Mouse (Mus musculus) layer of hippocampus, adult 9-10 months (tissue): Measurements from ENCODE around the gene Bicc1.

Experiments
- DNase-seq: peaks from one replicate; pipeline ENCODE4 v3.0.0; 2022; ENCODE audit warnings: low spot score

The Bicc1 gene

GRCm38 (mm10) chr10:71122480-71122879 lies 37.0 kb downstream of the Bicc1 start:
- no peak for DNase-seq

DNA sequence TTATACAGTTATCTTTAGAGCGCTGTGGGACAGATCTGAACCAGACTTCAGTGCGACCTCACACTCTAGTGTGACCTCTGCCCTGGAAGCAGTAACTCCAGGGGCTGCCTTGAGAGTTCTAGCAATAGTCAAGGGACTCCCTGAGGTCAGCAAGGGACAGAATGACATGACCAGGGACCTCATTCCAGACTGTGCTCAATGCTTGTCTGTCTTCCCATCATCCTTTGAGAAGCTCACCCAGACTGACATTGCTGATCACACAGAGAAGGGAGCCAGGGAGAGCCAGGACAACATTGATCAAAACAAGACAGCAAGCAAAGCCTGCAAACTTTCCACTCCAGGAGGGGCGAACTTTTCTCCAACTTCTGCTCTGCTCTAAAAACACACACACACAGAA lies 38.7 kb downstream of the Bicc1 start:
- DNase-seq, result no peak

DNA sequence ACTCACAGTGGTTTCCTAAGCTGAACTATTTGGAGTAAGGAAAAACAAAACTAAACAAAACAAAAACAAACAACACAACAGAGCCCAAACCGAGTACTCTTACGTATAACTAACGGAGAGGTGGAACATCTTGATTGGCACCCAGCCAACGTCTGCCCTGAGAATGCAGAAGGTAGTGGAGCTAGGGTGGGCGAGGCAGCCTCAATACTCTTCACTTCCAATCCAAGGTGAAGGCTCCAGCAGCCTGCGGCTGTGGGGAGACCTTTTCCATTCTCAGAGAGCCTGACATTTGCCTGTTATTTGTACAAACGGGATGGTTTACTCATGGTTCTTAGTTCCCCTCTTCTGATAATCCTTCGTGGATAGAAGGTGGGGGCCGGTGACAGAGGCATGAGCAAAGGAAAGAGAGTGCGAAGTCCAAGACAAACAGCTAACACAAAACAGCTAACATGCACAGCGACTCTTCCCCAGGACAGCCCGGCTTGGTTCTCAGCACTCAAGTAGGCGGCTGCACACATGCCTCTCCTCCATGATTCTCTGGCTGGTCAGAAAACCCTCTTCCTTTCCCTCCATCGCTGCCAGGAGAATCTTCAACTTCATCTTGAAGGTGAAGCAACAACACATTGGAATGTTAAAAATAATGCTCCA lies 39.3 kb downstream of the Bicc1 start:
- no peak for DNase-seq

DNA sequence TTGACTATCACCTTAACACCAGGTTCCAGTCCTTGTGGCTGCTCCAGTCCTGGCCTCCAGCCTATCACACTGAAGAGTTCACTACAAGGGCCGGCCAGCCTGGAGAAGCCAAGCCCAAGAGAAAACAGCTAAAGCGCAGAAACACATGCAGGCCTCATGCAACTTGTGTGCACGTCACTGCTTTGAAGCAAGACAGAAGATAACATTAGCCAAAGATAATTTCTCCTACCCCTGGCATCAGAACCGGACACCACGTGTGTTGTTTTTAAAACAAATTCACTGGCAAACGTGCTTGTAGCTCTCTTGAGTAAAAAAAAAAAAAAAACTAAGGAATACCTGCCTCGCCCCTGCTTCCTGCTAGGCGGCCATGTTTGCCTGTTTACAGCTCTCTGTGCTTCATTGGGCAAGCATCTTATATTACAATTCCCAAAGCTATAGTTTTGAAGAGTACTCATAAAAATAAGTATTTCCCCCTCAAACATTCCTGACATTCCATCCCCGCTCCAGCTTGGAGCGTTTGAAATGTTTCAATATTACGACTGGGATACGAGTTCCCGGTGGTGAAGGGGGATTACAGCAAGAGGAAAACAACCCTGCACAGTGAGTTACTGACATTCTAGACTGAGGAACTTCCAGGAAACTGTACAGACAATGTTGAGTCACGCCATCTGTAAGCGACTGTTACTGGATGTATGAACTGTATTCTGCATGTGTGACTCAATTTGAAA lies 40.2 kb downstream of the Bicc1 start:
- DNase-seq, result no peak

- DNase-seq, result no peak
Measured at GRCm38 (mm10) chr10:71117766-71118165, 41.7 kb downstream of the Bicc1 start.

- DNase-seq, result peak; percentile 7
Measured at GRCm38 (mm10) chr10:71114260-71114920, 45.1 kb downstream of the Bicc1 start.

DNA sequence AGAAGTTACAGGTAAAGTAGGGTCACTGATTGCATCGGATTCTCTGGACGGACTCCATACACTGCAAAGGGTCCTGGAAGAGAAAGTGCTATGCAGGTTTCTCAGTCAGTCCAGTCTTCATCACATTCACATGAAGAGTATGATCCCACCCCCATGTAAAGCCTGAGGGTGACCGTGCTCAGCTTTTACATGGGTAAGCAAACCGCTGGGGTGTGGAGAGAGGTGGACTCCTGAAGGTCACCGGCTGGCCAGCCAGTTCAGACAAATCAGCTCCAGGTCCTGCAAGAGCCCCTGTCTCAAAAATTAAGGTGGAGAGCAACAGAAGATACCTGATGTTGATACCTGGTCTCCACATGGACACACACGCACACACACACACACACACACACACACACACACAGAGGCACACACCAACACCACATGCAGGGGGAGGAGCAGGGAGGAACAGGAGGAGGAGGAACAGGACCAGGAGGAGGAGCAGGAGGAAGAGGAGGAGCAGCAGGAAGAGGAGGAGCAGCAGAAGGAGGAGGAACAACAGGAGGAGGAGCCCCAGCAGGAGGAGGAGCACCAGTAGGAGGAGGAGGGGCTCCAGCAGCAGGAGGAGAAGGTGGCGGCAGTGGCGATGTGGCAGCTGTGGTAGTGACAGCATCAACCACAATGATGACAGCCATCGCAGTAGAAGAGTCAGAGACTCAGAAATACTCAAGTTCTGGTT lies 52.9 kb downstream of the Bicc1 start:
- no peak for DNase-seq

DNA sequence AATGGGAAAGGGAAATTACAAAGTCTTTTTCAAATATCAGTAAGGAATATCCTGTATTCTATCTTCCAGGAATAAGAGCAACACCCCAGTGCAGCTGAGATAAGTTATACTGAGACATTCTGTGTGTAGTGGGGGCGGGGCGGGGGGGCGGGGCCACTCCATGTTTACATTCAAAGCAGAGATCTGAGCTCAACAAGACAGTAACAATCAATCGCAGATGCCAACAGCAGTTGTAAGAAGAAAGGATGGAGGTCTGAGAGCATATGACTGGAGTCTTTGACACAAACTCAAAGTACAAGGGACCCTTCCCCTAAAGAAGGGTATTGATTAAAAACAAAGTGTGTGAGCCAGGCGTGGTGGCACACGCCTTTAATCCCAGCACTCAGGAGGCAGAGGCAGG lies 54.7 kb downstream of the Bicc1 start:
- DNase-seq, result no peak

DNA sequence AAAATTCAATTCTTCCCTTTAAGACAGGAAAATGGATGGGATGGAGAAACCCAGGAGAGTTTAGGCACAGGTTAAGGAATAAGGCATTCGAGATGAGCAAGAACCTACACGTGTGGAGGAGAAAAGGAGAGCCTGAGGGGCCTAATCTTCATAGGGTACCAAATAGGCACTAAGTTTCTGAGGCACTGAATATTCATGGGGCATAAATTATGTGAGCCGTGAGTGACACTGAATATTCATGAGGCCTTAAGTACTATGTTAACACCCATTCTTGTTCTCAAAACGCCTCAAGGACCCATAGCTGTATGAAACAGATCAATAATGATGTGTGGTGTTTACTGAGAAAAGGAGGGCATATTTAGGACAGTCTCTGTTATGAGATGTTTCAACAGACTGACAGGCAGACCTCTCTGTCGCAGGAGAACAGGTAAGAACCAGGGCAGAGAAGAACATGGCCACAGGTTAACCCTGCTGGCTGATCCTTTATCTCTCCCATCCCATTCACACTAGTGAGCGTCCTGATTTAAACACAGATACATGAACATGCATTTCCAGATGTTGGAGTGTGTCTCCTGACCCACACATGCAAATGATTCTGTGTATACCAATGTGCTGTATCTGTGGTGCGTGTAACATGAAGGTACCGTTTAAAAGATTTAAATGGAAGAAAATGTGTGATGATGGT lies 58.5 kb downstream of the Bicc1 start:
- no peak for DNase-seq

- DNase-seq, result no peak
Measured at GRCm38 (mm10) chr10:71094707-71095254, 64.7 kb downstream of the Bicc1 start.

DNA sequence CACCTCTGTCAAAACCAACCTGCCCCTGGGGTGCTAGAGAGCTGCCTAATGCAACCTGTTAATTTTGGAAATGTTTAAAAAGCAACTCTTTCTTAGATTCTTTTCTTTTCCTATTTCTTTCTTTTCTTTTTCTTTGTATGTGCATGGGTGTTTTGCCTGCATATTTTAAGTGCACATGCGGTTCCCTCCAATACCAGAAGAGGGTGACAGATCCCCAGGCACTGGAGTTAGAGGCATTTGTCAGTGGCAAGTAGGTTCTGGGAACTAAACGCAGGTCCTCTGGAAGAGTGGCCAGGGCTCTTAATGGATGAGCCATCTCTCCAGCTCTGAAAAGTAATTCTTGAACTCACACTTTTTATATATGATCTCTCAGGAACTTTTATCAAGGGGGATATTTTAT lies 66.2 kb downstream of the Bicc1 start:
- no peak for DNase-seq

DNA sequence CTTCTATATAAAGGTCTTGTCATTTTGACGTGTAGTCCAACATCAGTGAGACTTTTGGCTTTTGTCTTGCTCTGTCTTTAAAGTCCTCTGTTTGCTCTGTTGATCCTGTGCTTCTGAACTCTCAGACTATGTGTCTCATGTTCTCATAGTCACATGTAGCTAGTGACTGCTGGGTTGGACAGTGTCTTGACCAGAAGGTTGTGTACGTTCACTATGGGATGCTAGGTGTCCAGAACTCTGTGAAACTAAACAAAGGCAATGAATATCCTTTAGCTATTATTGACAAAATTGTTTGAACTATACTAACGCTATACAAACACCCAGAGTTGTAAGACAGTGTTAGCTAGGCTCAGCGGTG lies 72.2 kb downstream of the Bicc1 start:
- no peak for DNase-seq

- no peak for DNase-seq
Measured at GRCm38 (mm10) chr10:71086571-71087358, 72.7 kb downstream of the Bicc1 start.

DNA sequence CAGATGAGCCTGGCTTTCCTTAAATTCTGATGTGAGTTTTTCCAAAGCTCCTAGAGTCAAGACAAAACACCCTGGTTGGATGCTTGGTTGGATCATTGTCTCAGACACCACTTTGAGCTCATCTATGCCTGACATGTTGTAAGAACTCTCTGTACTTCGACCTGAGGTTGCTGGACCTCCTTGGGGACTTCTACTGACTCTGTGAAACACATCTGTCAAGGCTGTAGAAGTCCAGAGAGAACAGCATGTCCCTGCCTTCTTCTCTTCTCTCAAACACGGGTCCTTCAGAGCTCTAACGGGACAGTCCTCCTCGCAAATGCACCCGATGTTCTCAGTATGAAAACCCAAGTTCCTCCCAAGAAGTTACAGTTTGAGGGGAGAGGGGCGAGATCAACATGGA lies 76.5 kb downstream of the Bicc1 start:
- no peak for DNase-seq

GRCm38 (mm10) chr10:71078856-71079255 lies 80.6 kb downstream of the Bicc1 start:
- no peak for DNase-seq

- no peak for DNase-seq
Measured at GRCm38 (mm10) chr10:71065009-71065408, 94.5 kb downstream of the Bicc1 start.

- no peak for DNase-seq
Measured at GRCm38 (mm10) chr10:71064576-71064975, 94.9 kb downstream of the Bicc1 start.

GRCm38 (mm10) chr10:71062151-71062550 lies 97.3 kb downstream of the Bicc1 start:
- DNase-seq, result no peak

GRCm38 (mm10) chr10:71060269-71060668 lies 99.2 kb downstream of the Bicc1 start:
- no peak for DNase-seq

DNA sequence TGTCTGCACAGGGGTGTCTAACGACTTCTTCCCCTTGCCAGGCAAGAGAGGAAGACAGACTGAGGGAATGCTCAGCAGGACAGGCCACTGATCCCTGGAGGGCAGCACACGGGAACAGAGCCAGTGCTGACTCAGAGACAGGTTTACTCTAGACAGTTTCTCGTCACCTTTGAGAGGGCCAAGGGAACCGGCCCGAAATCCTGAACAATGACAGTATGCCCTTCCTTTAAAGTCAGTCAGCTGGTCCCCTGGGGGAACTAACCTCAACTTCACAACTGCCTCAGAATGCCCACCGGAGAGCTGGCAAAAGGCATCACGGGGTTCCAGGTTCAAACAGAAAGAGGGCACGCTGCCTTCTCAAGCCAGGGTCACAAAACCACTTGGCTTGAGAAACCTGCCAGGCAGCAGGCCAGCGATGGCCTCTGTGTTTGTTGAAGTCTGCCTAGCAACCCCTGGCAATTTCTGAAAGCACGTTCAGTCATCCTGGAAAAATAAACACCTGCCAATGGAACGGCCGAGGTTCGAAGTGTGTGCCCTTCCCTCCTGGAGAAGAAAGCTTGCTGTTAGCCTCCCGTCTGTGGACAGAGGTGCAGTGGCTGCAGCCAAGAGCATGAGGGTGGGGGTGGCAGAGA lies 100.8 kb downstream of the Bicc1 start:
- DNase-seq, result no peak

- DNase-seq, result no peak
Measured at GRCm38 (mm10) chr10:71058070-71058469, 101.4 kb downstream of the Bicc1 start.
